Mouse (Mus musculus): ENCODE measurements at regions not wholly inside any gene's neighbourhood (a gene's known extent, or its start where the extent isn't known, plus 50 kb on each side); places are given as distances from the start of the nearest gene placed in this dataset.
"Not testable (repeated sequence)": the region's sequence is repeated elsewhere in the genome, so short reads cannot be mapped to it uniquely, and the experiment has no call there.

DNA sequence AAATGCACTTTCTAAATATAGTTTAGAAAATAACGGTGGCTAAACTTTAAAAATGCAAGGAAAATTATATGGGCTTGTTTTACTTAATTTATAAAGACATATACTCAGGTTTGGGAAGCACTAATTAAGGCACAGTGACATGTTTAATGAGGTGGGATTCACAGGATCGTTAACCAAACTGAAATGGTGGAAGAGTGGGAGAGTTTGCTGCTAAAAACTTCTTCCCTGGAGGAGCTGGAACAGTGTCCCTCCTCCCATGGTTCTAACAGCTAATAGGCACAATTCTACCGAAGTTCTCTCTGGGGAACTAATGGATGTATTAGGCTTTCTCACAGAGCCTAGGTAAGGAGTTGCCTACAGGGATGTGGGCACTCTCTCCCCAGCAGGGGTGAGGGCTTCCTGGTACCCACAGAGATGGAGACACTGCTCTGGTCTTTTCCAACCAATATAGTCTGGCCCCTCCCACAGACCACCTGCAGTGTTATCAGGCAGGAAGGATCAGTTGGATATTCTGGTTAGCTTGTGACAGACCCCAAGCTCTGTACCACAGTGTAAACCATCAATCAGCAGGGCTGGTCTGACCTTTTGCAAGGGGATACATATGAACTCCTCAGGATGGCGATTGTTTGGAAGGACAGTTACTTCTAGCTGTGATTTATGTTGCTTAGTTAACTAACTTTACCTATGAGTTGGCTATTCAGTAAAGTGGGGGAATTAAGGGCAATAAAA is 309.0 kb upstream of the Zic4 start:
- no peak for DNase-seq

DNA sequence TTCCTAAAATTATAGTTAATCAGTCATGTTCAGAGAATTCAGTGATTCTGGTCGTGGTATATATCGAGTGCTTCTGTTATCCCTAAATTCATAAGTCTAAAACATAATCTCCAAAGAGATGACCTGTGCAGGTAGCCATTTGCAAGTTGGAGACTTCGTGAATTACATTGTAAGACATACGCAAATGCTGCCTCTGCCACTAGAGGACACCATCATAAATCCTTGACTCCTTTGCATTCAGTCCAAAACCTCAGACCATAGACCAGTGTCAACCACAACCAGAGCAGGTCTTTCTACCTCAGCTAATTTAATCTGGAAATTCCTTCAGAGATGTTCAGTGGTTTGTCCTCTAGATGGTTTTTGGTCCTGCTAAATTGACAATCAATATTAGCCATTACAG is 302.8 kb upstream of the Zic4 start:
- DNase-seq, result no peak

DNA sequence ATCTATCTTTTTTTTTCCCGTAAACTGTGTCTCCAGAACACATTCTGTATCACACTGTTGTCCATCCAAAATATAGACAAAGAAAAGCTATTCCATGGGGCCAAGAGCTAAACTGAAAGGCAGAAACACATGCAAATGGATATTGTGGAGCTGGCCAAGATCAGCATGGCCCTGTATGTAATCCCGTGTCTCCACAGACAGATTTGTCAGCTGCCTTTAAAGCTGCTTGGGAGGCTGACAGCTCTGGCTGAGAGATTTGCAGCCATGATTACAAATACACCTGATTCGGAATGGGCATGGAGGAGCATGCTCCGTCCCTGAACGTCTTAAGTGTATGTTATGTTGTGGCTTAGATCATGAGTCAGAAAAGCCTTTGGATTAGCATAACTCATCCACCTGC is 292.7 kb upstream of the Zic4 start:
- DNase-seq, result peak; percentile 0

DNA sequence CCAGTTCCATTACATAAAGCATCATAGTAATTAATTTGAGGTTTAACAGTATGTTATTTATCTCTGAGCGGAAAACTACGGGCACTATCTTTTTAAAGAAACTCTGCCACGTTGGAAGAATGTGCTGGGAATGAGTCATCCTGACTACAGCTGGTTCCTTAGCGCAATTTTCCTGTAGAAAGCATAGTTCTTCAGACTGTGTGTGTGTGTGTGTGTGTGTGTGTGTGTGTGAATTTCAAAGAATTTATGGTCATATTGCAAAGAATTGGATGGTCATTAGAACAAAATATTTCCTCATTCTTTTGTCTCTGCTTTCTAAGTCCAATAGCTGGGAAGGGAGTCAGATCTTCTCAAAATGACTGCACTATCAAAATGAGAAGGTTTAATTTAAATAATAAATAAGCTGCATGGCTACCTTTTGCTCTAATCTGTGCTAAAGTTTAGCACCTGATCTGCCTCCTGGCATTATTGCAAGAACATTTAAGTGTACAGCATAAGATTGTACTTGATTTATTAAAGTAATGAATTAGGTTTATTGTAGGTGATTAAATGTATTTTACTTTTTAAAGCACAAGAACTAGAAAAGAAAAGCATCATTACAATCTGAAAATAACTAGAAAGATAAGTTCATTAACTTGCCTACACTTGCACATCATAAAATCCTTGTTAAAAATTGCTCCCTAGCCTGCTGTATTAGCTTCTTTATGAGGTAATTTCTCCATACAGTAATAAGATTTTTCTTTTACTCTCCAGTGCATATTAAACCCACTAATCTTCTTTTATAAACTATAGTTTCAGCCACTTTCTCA is 288.6 kb upstream of the Zic4 start:
- no peak for DNase-seq

DNA sequence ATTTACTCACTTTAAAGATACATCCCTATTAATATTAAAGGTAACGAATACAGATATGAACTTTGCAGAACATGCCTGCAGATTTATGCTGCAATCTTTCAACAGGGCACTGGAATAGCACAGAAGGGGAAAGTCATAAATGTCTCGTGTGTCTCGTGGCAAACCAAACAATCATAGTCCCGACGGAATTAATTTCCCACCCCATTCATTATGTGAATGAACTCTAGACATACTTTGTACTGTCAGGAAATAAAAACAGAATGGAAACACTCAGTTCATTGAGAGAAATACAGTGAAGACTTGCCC is 288.1 kb upstream of the Zic4 start:
- no peak for DNase-seq

DNA sequence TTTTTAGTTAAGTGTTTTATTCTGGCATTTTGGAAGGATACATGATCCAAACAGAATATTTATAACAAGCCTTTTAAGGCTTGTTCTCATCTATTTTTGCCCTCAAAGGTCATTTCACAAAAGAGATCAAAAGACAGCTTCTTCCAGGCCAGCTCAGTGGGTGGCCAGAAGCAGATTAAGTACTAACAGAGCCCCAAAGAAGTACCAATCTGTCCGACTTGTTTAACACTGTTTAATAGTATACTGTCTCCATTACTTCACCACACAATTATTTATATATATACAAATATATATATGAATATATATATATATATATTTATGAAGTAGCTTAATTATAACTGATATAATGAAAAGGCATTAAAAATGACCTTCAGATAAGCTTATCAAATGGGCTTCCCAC is 284.7 kb upstream of the Zic4 start:
- no peak for DNase-seq

DNA sequence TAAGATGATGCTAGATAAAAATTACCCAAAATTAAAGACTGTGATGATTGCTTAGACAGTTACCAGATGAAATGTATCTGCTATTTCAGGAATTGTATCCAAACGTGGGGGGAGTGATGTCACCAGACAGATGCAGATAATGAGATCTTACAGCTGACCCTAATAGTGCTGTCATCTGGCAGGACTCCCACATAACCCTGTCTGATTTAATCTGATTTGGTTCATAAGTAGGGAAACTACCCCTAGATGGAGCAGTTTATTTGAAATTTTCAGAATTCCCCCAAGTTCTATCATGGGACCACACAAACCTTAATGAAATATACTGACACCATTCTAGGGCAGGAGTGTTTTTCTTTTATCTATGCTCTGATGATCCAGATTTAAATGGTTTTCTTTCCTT is 278.4 kb upstream of the Zic4 start:
- DNase-seq, result no peak

DNA sequence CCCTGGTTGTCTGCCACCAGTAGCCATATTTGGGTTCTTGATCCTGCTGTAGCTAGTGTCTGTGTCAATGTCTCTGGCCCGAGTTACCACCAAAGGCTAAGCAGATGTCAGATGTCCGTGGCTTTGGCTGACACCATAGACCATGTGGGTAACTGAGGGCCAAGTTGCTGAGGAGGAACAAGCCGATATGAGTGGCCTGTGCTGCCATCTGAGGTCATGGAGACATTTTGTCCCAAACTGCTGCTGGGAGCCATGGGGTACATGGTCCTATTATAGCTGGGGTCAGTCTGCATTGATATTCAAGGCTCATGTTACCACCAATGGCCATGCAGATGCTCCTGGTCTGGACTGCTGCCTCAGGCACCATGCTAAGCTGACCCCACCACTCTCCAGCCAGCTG is 276.3 kb upstream of the Zic4 start:
- DNase-seq, result no peak

DNA sequence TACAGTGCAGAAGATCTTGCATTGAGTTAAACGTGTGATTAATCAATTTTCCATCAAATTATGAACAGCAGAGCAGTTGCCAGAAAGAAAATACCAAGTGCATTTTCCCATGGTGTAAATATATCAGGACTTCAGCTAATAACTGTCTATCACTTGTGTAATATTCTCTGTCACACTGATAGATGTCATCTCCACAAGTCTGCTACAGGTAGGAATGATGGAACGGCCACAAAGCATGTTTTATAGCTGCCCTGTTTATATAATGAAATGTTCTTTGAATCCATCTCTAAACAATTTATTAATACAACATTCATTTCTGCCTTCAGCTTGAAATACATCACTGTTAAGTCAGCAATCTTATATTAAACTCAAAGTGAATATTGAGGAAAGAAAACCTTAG is 272.9 kb upstream of the Zic4 start:
- no peak for DNase-seq

DNA sequence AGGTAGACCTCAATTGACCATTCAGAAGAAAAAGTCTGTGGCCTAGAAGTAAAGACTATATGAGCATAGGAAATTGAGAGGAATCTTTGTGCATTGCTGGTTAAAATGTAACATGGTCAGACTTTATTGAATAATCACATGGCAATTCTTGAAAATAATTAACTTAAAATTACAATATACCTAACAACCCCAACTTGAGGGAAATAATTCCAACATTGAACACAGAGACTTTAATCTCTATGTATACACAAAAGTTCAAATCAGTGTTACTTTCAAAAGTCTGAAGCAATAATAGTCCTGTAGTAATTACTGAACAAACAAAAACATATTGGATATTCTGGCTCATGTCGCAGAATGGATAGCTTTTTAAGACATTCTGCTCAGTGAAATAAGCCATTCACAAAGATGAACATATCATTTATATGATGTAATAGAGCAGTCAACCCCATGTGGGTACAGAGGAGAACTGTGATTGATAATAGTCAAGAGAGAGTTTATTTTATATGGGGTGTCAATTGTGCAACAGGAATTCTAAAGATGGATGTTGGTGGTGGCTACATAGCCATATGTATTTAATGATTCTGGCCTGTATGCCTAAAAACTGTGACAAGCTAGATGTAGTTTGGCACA is 270.7 kb upstream of the Zic4 start:
- DNase-seq, result no peak

DNA sequence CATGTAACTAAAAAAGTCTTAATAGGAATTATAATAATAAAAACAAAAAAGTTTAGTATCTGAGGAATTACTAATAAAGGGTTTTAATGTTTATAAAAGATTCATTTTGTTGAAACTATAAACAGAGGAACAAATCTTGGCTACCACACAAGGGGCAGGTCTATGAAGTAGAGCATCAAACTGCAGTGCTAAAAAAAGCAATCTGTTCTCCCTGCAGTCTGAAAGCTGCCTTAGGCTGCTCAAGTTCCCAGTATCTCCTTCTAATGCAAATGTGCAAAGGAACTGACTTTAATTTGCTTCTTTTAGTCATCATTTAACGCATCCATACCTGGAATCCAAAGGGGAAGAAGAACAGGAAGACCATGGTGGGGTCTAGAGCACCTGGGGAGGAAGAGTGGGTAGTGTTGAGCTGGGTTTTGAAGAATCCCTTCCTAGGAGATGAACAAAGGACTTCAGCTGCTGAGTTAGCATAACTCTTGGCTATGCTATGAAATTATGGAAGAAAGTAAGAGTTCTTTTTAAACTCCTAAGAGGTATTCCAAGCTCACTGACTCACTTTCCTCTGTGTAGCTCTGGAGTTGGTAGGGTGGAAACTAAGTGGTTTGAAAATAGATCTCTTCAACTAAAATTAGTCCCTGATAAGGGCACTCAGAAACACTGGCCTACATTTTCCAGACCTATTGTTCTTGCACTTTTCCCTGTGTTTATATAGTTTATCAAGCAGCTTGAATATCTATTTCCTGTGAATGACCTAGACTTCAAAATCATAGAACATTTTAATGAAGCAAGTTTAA is 260.4 kb upstream of the Zic4 start:
- DNase-seq, result no peak

DNA sequence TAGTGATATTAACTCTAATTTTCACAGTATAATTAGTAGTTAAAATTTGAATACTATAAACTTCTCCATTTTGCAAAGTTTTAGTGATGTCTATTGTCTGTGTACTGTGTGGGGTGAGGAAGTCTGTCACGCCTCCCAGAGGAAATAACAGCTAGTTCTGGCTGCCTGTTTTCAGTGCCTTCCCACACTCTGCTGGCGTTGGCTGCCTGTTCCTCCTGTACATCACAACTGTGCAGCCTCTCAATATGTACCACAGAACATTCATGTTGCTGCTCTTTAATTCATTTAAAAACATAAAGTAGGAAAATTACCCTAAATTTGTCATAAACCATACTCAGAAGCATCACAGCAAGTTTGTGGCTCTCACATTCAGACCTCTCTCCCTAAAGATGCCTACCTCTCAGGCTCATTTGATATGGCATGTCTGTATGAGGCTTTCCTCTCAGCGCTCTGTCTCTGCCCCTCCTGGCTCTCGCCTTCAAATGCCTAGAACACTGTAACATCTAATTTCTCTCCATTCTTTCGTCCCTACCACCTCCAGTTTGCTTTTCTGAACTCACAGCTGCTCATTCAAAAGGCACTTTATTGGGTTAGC is 239.7 kb upstream of the Zic4 start:
- no peak for DNase-seq

DNA sequence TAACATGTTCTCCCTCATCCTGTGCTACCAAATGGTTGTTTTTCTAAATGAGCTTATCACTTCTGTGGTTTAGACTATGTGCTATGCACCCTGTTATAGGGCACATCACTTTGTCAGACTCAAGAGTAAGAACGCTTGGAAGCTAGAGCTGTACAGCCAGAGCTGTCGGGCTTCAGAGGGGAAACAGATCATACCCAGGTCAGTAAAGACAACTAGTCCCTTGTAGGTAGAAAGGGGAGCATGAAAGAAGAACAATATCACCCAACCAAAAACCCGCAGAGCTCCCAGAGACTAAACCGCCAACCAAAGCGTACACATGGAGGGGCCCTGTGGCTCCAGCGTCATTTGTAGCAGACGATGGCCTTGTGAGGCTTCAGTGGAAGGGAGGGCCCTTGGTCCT is 239.0 kb upstream of the Zic4 start:
- no peak for DNase-seq

DNA sequence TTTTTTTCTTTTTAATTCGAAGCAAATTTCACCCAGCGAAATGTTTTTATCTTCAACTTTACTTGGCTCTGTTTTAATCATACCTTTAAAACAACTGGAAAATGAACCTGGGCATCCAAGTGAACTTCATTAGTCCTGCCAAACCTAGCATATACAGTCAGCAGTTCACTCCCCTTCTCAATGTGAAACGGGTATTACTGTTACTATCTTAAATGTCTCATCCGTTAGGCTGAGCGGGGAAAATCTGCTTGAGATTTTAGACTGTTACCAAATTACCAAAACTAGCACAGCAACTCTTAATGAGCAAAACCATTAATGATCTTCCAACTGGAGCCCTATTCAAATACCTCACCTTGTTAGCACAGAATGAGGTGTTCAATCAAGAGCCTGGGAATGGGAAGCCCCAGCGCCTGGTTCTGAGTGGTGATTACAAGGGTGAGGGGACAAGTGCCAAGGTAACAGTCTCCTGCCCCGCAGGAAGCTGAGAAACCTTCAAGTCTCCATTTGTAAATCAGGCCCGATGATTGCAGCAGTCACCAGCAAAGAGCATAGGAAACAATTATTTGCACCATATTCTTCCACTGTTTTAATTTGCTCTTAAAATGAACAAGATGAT is 235.5 kb upstream of the Zic4 start:
- no peak for DNase-seq

DNA sequence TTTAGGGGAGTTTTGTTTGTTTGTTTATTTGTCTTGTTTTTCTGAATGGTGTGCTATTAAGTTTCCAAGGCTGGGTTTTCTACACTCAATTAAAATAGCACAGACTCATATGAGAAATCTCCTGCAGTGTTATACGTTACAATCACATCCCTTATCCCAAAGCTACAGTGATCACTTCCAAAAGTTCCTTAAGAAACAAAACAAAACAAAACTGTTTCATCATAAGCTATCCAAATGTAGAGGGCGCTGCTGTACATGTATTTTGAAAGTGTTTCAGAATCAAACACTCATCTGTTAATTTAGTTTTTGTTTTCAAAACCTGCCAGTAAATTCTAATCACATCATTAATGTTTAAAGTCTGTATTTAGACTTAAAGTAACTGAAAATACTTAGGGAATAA is 233.7 kb upstream of the Zic4 start:
- DNase-seq, result not testable (repeated sequence)

DNA sequence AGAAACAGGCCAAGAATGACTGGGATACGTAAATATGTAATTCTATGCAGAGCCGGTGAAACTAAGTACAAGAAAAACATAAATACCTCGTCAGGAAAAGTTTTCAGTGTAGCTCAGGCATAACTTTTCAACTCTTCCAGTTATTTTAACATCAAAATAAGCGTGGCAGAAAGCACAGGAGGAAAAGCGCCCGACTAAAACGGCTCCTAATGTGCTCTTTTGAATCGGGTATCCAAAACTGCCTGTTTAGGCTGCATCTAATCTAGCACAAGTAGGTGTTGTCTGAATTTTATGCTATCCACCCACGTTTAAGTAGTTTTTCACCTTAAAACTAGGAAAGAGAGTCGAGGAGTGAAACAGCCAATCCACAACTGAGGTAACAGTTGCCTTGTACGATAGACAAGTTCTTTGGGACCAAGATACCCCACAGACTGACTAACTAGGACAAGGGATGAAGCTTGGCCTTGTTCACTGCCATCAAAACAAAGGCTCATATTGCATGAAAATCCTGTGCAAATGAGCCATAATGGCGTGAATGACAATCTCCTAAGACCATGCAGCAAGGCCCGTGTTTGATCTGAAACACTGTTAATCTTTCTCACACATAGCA is 232.0 kb upstream of the Zic4 start:
- no peak for DNase-seq

DNA sequence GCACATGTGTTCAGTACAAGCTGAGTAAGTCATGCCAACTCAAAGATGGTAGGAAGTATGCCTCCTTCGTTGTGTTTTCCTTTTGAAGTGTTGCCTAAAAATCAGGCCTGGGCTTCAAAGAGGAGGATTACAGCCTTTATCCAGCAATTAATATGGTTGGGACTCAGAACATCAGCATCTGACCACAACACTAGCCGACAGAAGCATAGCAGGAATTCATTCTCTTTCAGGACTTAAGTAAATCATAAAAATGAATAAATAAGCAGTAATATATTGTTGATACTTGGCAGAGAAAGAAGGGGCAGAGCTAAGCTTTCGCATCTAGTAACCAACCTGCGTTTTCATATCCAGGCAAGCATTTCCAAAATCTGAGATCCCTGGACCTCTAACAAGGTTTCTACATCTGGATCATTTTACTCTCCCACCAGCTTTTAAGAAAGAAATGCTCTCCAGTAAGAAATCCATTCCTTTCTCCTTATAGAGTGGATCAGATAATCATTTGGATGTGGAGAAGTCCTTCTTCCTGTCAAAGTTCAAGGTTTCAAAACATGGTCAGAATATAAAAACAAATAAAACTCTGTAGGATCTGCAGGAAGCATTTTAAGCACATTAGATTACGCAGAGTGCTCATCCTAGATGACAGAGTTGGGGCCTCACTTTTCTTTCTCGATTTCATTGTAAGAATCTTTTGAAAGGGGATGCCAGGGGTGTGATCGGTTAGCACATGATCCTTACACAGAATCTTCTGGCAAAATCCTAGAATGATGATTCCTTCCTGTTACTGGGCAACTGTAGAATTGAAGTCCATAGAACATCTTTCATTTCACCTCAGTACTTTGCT is 230.6 kb upstream of the Zic4 start:
- no peak for DNase-seq

DNA sequence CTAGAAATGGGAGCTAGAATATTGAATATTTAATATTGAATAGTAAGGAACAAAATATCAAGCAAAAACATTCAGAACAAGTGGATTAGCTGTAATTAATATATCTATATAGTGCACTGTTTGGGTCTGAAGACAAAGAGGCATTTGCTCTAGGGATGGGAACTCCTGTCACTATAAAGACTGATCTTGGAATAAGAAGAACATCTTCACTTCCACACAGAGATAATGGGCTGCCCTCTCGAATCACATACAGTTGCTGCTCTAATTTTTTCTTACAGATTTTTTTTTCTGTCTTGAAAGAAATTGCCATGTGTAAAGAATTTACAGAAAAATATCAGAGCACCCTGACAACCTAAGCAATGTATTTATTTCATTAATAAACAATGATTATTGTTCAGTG is 229.7 kb upstream of the Zic4 start:
- DNase-seq, result no peak

DNA sequence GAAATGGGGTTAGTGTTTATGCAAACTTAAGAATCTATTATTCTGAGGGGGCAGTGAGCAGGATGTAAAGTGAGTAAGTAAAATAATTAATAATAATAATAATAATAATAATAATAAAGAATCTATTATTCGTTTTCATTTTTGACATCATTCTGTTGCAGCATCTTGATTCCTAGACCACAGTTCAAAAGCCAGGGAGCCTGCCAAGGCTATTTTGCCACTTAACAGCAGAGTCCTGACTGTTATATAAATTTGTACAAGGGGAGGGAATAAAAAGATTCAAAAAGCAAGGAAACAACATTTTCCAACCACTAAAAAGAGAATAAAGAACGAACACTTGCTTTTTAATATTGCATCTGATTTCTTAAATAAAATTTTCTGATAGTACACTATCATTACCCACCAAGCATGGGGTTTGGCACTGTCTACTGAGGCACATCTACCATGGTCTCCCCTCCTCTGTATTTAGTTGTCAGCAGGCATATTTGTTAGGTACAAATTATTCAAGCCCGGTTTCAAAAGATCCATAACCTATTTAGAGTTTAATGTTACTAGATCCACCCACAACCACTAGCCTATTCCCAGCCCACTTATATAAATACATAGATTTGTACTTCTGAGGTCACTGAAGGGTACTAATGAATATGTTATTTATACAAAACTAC is 228.8 kb upstream of the Zic4 start:
- DNase-seq, result no peak

DNA sequence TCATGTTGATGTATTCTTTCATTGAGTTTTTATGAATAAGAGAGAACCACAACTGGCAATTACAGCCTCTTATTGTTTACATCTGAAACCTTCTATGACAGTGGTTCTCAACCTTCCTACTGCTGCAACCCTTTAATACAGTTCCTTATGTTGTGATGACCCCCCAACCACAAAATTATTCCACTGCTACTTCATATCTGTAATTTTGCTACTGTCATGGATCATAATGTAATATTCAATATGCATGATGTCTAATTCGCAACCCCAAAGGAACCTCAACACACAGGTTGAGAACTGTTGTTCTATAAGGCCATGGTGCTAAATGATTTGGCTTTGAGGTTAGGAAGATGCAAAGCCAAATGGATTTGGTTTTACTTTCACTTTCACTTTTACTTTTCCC is 227.9 kb upstream of the Zic4 start:
- no peak for DNase-seq
